Mouse (Mus musculus): ENCODE measurements around the gene Grhl3. TPM values are rescaled to one million over a fixed set of nuclear protein-coding genes. Genes with fewer than 3 reads are reported as not detected.
A peak's percentile ranks its signal among the peaks of the same experiment; 100 is the strongest.

Gene Grhl3
- total RNA-seq, 2 experiments from 2014 or later = not detected

DNA sequence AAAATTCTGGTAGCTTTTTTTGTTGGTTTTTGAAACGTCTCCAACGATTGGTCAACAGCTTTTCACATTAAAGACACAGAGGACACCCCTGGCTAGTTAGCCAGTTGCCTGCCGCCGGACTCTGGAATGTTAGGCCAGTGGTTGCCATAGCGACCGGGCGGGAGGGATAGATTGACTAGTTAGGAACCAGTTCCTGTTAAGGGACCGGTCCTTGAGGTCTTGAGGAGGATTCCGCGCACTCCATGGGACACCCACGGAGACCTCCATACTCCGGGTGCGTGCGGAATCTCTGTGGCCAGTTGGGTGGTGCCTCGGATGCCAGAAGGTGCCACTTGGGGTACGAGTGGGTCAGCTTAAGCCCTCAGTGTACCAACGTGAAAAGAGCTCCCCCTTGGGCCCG lies 77.6 kb downstream of the Grhl3 start:
- peak; percentile 34 to 37 for DNase-seq
- intact Hi-C loops (cut with DNase I) = loop anchor here (5.0 to 10.0 kb wide), 2 partner anchors 61 to 114 kb away; partner anchors contain the start of gene Rcan3

DNA sequence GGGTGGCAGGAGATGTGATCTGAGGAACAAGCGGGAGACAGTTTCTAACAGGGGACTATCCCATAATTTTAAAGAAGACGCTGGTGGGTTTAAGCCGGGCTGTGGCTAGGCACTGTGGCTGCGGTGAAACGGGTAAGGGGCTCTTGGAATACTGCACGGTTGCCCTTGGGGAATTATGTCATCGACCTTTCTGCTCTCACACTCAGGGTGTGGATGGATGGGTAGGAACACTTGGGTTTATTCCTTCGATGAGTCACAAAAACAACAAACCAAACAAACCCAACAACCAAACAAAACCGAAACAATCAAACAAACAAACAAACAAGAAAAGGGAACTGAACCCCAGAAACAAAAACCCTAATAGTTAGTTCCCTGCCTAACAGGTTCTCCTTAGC lies 78.0 kb downstream of the Grhl3 start:
- DNase-seq = no peak
- intact Hi-C loops (cut with DNase I) = loop anchor here (5.0 to 10.0 kb wide), 2 partner anchors 61 to 113 kb away; partner anchors contain the start of gene Rcan3

DNA sequence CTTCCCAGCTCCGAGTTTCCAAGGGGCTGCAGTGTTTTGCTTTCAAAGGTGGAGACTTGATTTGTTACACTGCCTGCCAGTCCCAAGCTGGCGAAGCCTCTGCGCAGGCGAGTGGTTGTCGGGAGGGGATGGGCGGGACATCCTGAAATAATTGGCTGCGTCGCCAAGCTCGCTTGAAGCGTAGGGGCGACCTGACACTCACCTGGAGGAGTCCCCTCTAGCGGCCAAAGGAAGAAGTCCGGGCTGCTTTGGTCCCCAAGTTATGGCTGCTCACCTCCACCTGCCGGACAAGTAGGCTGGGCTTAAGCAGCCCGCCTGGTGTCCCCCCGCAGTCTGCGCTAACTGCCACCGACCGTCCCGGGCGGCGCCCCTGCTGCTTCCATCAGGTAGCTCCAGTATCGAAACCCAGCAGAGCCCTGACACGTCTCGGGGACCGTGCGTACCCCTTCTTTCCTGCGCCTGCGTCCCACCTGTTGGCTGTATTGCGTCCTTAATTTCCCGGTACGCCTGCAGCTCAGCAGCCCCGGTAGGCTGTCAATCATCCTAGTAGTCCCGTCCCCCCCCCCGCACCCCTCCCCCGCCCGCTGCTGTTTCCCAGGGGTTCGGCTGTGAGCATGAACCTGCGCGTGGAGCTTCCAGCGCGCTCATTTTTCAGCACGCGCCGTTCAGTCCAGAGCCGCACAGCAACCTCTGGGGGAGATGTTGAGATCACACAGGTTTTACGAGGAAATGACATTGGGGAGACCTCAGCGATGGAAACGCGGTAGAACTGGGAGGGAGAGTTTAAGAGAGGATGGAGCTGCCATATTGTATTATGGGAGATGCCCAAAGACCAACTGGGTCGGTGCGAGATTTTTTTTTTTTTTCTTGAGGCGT lies 78.7 kb downstream of the Grhl3 start, which contains the start of the genes Stpg1 and Nipal3:
TSS of gene Stpg1 (plus strand) at position 270 of the 876 bp plus-strand sequence.
TSS of gene Nipal3 (minus strand) at position 518 of the 876 bp plus-strand sequence.
- peak; percentile 85 to 89 for DNase-seq
- intact Hi-C loops (cut with DNase I) = loop anchor here (5.0 to 10.0 kb wide), 2 partner anchors 60 to 112 kb away; partner anchors contain the start of gene Rcan3

DNA sequence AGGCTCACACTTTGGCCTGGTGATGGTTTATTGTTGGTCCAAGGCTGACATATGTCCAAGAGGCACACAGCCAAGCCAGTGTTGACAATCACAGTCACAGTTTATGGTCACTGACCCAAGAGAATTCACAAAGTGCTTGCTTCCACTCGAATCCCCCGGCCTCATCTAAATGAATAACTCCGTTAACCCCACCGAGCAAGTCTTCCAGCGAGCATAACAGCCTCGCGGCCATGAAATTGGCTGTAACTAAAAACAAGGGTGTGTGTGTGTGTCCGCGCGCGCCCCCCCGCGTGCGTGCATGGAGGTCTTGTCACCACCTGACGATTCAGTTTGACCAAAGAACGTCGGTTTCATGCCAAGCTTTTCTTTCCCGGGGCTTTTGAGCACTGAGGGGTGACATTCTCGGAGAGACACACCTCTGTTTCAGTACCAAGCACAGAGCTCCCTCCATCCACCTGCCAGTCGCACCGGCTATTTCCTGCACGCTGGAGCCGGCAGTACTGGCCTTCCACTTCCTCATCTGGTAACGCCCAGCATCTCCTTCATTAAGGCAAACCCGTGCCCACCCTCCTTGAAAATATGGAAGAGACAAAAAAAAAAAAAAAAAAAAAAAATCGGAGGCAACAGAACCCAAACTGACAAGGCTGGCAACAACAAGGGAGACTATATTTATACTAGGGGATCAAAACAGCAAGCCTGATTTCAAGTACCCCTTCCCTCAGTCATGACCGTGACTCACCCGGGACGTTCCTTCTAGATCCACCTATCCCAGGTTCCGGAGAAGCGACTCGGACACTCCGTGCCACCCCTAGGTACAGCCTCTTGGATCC lies 79.5 kb downstream of the Grhl3 start:
- intact Hi-C loops (cut with DNase I) = loop anchor here (10.0 kb wide), 1 partner anchor 59 kb away; the partner anchor contains the start of gene Rcan3
- peak; percentile 43 to 44 for DNase-seq

DNA sequence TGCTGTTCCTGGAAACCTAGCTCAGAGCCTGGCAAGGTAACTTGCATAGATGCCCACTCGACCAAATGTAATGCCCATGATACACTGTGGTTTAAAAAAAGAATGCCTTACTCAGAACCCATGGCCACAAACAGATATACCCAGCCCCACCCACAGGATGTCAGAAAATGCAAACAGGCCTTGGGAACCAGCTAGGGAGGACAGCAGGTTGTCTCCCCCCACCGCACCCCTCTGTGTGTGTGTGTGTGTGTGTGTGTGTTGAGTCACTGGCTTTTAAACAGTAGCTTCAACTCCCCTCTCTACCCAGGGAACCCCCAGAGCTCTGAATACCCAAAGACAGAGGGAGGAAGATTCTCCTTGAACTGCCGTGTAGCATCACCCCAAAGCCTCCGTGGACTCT lies 80.2 kb downstream of the Grhl3 start:
- DNase-seq = no peak
- intact Hi-C loops (cut with DNase I) = loop anchor here (10.0 kb wide), 1 partner anchor 58 kb away; the partner anchor contains the start of gene Rcan3

Small RNA genes within 50 kb of the gene (microRNA-seq; reads per million reads assigned to microRNA genes)
- gene Gm25317 = 0 reads per million in 2 experiments

Other genes with a start within 250 kb of the Grhl3 start
- gene Srrm1, start 220.3 kb downstream of the Grhl3 start, total RNA-seq (2021) = 10 to 100 TPM; 74.7 to 82.1 TPM
- under 1 TPM in 1 of 2 experiments, not detected in 1; 0.60 TPM for gene Ncmap, start 175.4 kb downstream of the Grhl3 start, total RNA-seq (2021)
- 10 to 100 TPM; 11.2 to 14.4 TPM for gene Rcan3, start 139.8 kb downstream of the Grhl3 start, total RNA-seq (2021)
- under 1 TPM in 1 of 2 experiments, not detected in 1; 0.39 TPM for gene Stpg1, start 78.8 kb downstream of the Grhl3 start, total RNA-seq (2021)
- 10 to 100 TPM; 29.3 to 34.0 TPM for gene Nipal3, start 78.6 kb downstream of the Grhl3 start, total RNA-seq (2021)
- 1 to 10 TPM; 2.5 to 2.9 TPM for gene Ifnlr1, start 112.7 kb upstream of the Grhl3 start, total RNA-seq (2021)
- gene Il22ra1, start 154.5 kb upstream of the Grhl3 start, total RNA-seq (2021) = under 1 TPM; 0.44 to 0.53 TPM
- 1 to 10 TPM in 1 of 2 experiments, under 1 TPM in 1; 0.61 to 1.1 TPM for gene Myom3, start 186.1 kb upstream of the Grhl3 start, total RNA-seq (2021)